Mouse (Mus musculus): ENCODE results near the gene Srrm3.

Gene Srrm3

DNA sequence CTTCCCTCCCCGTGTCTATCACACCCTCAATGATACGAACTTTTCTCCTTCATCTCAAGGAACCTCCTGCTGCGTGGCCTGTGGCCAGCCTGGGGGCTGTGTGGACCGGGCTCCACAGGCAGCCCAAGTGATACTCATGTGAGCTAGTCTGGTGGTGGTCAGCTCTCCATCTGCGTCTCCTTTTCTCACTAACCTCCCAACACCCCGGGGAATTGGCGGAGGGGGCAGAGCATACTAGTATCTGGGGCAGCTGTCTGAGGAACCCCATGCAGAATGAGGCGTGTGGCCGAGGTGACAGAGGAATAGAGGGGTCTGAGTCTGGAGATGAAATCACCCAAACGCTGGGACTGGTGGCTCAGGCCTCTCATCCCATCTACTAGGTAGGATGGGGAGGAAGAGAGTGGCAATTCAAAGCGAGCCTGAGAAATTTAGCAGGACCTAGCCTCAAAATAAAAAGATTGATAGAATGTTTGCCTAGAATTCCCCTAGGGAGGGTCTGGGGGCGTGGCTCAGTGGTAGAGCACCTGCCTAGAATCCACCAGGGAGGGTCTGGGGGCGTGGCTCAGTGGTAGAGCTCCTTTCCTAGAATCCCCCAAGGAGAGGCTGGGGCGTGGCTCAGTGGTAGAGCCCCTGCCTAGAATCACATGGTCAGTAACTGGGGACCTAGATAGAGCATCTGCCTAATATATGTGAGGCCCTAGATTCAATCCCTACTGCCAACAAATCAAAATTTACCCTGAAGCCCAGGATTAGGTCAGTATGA is 63.2 kb downstream of the Srrm3 start:
- in situ Hi-C loops (cut with MboI) = no loop called here

DNA sequence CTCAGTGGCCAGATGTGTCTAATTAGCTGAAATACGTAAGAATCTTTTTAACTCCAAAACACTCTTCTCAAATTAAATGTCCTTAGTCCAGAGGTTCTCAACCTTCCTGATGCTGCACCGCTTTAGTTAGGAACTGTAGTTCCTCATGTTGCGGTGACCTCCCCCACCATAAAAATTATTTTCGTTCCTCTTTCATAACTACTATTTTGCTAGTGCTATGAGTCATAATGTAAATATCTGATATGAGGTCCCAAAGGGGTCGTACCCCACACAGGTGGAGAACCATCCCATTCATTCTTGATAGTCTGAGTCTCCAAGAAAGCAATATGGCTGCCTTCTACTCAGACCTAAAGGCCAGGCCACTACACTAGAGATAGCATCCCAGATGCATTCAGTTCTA is 63.8 kb downstream of the Srrm3 start:
- in situ Hi-C loops (cut with MboI) = no loop called here

DNA sequence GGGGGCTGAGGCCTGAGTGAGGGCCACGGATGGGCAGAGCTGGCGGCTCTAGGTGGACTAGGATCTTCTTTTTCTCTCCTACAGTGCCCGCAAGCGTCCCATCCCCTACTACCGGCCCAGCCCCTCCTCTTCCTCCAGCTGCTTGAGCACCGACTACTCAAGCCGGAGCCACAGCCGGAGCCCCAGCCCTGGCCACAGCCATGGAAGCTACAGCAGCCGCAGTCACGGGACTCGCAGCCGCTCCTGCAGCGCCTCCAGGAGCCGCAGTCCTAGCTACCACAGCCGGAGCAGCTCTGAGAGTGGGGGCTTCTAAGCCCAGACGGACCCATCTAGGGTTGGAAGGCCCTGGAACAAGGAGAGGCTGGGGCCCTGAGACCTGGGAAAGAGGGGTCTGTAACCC is 66.3 kb downstream of the Srrm3 start:
- in situ Hi-C loops (cut with MboI) = no loop called here

DNA sequence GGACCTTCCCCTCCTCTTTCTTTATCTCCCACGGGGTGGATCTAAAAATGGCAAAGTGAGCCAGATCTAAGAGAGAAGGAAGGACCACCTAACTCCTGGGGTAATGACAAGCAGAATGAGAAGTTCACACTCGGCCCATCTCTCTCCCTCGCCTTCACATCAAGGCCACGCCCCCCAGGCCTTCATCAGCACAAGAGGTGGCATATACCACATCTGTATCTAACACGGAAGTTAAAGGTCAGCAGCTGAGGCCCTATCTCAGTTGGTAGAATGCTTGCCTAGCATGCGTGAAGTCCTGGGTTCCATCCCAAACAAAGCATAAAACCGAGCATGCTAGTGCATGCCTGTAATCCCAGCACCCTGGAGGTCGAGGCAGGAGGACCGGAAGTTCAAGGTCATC is 67.1 kb downstream of the Srrm3 start:
- in situ Hi-C loops (cut with MboI) = no loop called here

DNA sequence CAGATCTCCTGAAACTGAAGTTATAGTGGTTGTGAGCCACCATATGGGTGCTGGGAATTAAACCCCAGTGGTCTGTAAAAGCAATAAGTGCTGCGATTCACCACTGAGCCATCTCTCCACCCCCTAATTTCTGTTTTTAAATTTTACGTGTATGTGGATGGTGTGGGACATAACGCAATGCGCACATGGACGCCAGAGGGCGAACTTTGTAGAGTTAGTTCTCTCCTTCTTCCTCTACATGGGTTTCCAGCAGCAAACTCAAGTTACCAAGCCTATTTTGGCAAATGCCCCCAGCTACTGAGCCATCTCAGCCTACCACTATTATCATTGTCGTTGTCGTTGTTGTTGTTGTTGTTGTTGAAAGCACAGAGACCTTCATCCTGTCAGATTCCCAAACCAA is 70.5 kb downstream of the Srrm3 start:
- in situ Hi-C loops (cut with MboI) = no loop called here

DNA sequence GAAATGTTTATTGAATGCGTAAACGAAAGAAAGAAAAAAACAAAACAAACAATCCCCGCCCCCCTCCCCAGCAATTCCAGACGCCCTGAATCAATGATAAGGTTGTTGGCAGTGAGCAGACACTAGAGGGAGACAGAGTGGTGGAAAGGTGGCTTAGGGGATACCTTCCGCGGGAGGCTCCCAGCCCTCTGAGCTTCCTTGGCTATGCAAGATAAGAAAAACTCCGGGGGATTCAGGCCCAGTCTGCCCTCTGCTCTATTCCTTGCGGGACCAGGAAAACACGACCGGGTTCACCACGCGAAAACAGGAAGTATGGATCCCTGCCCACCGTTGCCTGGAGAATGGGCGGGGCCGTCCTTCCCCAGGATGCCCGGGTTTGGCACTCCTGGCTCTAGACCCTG is 71.1 kb downstream of the Srrm3 start:
- in situ Hi-C loops (cut with MboI) = no loop called here

DNA sequence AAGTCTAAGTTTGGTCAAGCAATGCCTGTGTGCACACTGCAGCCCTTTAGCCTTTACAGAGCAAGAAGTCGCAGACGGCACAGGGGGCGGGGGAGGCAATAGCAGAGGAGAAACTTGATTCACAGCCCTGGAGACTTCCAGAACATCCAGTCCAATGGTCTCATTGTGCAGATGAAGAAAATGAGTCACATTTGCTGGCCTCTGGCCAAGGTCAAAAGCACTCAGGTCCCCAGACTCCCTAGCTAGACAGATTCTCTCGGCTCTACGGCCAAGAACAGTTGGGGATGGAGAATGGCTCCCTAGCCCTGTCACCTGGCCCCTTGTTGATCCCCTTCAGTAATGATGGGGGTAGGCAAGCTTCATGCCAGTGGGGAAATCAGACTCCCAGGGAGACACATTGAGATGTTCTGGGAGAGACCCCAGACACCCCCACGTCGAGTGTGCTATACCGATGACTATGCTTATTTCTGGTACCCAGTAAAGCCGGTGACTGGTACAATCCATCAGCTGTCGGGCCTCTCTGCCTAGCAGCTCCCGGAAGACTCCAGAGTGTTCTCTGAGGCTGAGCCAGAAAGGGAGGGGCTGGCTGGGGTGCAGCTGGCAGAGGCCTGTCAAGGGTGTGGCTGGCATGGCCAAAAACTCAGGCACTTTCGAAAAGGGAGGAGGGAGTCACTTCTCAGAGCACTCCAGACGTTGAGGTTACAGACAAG is 72.9 kb downstream of the Srrm3 start:
- in situ Hi-C loops (cut with MboI) = no loop called here

DNA sequence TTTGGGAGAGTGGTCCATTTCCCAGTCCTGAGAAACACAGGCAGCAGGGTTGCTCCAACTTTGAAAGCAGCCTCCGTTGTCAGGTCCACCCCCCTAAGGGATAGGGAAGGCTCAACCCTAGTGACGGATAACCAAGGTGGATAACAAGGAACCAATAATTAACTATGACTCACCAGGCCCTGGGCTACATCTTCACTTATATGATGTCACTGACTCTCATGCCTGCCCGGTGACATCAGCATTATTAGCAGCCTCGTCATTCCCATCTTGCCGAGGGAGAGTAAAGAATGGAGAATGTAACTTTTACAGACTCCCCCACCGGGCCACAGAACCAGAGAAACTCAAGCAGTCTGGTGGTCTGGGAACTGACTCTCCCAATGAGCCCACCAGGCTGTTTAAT is 78.0 kb downstream of the Srrm3 start:
- in situ Hi-C loops (cut with MboI) = no loop called here

DNA sequence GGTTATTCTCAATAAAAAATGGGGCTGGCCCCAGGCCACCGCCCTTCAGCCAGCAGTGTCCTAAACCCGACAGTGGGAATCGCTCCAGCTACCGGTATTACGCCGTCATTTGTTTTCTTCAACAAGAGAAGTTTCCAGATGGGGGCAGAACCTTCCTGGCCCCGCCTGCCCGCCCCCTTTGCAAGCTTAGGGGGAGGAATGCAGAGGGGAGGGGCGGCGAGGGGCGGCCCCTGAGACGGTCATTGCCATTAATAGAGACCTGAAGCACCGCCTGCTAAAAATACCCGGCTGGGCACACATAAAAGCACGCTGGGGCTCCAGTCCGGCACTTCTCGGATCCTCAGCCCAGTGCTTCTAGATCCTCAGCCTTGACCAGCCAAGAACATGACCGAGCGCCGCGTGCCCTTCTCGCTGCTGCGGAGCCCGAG is 81.0 kb downstream of the Srrm3 start, which contains the start of gene Hspb1:
TSS of gene Hspb1 (plus strand) at position 245 of the 428 bp plus-strand sequence.
- in situ Hi-C loops (cut with MboI) = no loop called here

DNA sequence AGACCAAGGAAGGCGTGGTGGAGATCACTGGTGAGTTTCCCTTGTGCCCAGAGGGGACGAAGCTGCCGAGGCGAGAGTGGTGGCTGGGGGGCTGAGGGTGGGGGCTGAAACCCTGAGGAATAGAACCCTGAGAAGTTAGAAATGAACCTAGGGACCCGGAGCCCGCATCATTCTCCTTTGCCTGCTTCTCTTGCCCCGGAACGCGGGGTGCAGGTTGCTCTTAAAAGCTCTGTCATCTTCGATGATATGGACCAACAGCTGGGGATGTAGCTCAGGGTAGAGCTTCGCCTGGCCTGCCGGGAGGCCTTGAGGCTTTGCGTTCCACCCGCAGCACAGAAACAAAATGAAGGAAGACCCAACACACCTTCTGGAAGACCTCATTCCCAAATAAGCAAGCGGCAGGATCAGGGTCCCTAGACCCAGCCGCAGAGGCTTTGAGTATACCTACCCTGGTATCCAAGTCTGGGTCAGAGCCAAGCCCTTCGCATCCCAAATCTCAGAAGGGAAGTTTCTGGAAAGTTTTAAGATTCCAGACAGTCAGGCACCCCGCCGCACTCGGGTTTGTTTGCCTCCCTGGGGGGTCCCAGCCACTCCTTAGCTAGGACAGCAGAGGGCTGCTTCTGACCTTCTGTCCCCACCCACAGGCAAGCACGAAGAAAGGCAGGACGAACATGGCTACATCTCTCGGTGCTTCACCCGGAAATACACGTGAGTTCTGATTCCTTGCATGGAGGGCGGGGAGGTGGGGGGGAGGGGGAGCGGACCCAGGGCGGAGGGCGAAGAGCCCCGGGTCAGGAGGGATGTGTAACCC is 81.9 kb downstream of the Srrm3 start:
- in situ Hi-C loops (cut with MboI) = no loop called here

DNA sequence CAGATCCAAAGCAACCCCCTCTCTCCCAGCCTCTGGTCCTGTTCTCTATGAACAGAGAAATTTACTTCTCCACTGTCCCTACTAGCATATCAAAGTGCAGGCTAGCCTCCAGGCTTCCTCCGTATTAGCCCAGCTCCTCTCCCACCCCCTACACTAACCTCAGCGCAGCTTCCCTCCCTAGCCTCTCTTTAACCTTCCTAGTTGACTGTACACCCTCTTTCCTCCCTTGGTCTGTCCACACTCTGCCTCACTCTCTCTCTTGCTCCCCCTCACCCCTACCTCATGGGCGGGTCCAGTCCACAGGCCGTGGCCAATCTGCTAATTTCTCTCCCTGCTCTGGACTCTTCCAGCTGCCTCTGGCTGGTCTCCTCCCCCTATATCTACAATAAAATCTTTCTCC is 83.6 kb downstream of the Srrm3 start:
- in situ Hi-C loops (cut with MboI) = no loop called here

DNA sequence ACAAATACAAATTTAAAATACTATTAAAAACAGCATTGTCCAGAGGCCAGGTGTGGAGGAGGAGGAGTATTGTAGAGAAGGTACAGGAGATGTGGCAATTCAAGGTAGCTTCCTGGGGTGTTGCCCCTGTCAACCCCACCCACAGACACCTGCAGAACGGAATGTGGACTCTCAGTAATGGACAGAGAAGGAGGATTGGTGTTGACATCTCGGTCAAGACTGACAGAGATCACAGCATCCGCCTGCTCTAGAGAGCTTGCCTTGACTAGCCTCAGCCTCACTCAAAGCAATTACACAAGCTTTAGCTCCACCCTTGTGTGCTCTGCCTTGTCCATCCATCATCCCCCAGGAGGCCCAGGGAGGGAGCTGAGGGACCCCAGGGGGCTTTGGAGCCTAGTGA is 84.2 kb downstream of the Srrm3 start:
- in situ Hi-C loops (cut with MboI) = no loop called here

DNA sequence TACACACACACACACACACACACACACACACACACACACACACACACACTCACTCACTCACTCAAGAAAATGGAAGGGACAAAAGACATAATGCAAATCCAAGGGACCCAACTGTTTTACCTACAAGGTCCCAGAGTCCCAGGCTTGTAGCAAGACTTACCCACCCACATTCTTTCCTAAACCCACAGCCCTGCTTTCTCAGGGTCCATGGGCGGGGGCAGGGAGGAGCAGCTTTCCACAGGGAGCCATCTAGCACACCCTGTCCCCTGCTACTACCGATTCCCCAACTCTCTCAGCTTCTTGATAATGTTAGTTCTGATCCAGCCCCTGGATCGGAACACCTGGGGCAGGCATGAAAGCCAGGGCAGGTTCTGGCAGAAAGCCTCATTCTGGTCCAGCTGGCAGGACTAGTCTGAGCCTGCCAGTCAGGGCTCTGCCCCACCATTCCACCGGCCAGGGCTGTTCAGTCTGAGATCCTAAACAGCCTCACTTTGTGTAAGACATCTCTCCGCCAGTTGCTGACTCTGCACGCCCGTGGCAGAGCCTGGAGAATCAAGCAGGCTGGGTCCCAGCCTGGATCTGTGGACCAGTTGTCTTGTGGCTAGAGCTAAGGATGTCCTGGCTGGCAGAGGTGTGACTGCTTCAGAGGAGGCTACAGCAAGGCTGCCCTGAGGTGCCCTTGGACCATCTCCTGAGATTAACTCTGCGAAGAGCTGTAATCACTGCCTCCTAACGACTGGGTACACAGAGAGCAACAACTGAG is 86.1 kb downstream of the Srrm3 start:
- in situ Hi-C loops (cut with MboI) = no loop called here

DNA sequence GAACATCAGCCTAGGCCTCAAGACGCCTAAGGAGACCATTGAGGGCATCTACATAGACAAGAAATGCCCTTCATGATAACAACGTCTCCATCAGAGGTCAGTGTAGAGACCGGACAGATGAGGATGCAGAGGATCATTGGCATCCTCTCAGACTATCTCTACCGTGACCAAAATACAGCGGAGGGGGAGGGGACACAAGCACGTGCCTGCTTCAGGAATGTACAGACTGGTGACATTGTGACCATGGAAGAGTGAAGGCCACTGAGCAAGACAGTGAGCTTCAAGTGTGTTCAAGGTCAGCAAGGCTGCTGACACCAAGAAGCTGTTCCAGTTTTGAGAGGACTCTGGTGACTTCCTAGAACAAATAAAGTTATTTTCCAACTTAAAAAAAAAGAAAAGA is 88.3 kb downstream of the Srrm3 start:
- in situ Hi-C loops (cut with MboI) = no loop called here

DNA sequence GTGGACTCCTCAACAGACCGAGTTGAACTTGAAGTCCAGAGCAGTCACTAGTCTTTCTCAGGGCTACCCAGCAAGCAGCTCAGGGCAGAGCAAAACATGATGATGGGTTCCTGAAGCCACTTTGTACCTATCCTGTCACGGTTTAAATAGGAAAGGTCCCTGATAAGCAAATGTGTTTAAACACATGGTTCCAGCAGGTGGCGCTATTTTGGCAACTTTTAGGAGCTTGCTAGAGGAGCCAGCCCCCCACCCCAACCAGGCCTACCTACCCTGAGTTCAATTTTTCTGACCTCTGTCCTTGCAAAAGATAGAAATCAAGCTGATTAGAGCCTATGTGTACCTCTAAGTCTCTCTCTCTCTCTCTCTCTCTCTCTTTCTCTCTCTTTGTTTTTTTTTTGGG is 91.3 kb downstream of the Srrm3 start:
- in situ Hi-C loops (cut with MboI) = no loop called here

DNA sequence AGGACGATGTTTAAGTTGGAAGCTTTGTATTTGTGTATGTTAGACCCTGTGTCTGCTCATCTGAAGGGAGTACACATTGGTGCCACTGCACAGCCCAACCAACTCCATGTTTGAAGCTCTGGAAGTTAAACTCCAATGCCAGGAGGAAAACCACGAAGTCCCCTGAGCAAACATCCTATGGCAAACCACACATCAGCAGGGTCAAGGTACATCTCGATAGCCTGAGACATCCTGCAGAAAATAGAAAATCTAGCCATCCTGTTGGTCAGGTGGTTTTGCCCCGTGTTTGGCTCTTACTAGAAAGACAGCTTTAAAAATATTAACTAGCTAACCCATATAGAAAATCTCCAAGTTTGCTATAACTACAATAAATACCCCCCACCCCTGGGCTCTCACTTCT is 92.3 kb downstream of the Srrm3 start:
- in situ Hi-C loops (cut with MboI) = no loop called here

DNA sequence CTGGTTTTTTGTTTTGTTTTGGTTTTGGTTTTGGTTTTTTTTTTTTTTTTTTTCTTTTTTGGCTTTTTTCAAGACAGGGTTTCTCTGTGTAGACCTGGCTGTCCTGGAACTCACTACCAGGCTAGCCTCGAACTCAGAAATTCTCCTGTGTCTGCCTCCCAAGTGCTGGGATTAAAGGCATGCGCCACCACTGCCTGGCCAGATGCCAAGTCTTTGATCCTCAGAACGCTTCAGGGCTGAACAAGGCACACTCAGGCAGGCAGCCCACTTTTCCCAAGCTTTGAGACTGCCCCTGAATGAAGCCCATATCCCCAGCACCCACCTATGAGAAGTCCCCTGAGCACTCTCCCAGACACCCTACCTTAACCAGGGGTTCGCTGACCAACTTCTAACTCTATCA is 93.1 kb downstream of the Srrm3 start:
- in situ Hi-C loops (cut with MboI) = no loop called here

DNA sequence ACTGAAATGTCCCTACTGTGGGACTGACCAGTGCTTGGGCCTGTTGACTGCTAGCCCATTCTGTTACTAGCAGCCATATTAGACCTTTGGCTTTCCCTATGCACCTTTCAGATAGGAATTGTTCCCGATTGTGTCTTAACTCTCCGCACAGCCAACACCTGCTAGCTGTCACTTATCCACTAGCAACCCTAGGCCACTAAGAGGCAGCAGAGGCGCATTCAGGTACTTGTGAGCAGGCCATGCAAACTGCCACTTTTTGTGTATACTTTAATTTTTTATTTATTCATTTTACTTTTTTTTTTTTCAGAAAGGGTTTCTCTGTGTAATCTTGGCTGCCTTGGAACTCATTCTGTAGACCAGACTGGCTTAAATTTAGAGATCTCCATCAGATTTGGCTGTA is 94.0 kb downstream of the Srrm3 start:
- in situ Hi-C loops (cut with MboI) = no loop called here

DNA sequence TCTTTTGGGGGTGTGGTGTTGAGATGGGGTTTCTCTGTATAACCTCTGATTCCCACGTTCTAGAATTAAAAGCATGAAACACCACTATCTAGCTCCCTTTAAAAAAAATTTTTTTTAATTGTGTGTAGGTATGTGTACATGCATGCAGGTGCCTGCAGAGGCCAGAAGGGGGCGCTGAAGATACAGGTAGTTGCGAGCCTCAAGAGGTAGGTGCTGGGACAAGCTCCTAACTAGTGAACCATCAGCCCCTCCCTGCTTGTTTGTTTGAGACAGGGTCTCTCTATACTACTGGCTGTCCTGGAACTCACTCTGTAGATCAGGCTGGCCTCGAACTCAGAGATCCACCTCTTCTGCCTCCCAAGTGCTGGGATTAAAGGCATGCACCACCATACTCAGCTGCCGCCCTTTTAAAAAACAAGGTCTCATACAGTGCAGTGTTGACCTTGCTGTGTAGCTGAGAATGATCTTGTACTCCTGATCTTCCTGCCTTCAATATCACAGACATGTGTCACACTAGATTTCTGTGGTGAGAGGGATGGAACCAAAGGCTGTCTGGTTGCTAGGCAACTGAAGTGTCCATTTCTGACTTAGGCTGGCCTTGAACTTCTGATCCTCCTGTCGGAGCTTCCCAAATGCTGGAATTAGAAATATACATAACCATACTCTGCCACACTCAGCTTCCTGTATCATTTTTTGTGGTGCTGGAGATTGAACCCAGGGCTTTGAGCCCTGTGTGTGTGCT is 94.8 kb downstream of the Srrm3 start:
- in situ Hi-C loops (cut with MboI) = no loop called here

DNA sequence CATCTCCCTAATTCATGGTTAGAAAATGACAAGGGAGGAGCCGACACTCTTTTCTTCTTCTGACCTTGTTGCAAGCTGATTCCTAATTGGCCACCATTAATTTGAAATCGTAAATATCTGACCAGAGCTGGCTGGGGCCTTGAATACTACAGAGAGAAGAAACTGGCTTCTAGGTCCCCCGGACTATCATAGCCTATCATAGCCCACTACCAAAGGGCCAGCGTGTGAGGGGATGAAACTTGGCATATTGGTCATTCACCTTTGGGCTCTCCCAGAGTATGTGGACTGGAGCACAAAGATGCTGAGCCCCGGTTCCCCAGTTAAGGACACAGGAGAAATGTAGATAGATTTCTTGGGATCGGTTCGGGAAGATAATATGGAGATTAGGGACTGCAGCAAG is 96.4 kb downstream of the Srrm3 start:
- in situ Hi-C loops (cut with MboI) = no loop called here

DNA sequence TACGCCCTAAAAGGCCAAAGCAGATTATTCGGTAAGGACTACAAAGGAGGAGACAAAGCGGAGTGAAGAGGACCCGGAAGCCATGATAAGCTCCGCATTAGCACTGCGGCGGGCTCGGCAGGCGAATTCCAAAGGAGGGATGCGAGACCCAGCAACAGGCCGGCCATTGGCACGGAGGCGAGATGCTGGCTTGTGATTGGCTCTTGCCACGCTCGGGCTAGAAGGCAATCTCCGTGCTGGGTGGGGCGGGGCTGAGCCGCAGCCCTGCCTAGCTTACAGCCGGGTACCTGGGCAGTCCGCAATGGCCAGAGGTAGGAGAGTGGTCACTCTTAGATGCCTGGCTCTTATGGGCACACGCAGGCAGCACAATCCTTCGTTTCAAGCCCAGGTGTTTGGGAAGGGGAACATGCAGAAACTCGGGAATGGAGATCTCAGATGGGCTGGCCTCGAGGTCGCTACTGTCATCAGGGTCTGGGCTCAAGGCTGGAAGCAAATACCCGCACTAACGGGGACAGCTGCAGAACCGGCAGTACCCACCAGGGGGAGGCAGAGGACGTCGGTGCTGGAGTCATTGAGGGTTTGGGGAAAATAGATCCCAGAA is 97.0 kb downstream of the Srrm3 start:
- in situ Hi-C loops (cut with MboI) = no loop called here

All from mature B cell (primary cell).